Mouse (Mus musculus) small intestine, adult 10 weeks (tissue): ENCODE data around the gene Fcor. TPM values are rescaled to one million over a fixed set of nuclear protein-coding genes. Genes with fewer than 3 reads are reported as not detected.

Experiments
- polyA plus RNA-seq: library from polyadenylated mRNA; stranded (reverse); fragments of 350-450 nt; fragmentation: Illumina TruSeq; extraction: RNeasy Lipid Tissue Mini Kit (QIAGEN cat#74804); gene quantifications from one replicate; pipeline ENCODE4 v1.2.3, GENCODE M21; 2014; ENCODE audit warnings: low replicate concordance

Fcor gene
- not detected for polyA plus RNA-seq

GRCm38 (mm10) chr8:3671980-3672491, at the start of gene Fcor:
Gene Fcor (minus strand): TSS chr8:3672362.

GRCm38 (mm10) chr8:3720551-3720950, 48.4 kb upstream of the Fcor start, which contains the start of gene Clec4g:
Gene Clec4g (minus strand): TSS chr8:3720651.

DNA sequence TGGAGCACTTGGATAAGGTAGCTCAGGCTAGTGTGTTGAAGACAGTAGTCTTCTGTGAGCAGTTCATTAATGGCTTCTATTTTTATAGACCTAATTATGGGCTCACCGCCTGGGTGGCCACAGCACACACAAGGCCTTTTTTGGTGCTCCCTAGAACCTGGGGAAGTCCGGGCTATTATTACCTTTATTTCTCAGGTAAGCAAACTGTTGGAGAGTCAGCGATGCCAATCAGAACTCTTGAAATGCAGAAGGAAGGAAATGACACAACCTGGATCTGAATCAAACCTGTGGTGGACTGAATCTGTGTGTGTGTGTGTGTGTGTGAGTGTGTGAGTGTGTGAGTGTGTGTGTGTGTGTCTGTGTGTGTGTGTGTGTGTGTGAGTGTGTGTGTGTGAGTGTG, 22.0 kb upstream of the Fcor start, which contains the start of gene Fcer2a:
Gene Fcer2a (minus strand): TSS at position 55 of the 400 bp plus-strand sequence.

DNA sequence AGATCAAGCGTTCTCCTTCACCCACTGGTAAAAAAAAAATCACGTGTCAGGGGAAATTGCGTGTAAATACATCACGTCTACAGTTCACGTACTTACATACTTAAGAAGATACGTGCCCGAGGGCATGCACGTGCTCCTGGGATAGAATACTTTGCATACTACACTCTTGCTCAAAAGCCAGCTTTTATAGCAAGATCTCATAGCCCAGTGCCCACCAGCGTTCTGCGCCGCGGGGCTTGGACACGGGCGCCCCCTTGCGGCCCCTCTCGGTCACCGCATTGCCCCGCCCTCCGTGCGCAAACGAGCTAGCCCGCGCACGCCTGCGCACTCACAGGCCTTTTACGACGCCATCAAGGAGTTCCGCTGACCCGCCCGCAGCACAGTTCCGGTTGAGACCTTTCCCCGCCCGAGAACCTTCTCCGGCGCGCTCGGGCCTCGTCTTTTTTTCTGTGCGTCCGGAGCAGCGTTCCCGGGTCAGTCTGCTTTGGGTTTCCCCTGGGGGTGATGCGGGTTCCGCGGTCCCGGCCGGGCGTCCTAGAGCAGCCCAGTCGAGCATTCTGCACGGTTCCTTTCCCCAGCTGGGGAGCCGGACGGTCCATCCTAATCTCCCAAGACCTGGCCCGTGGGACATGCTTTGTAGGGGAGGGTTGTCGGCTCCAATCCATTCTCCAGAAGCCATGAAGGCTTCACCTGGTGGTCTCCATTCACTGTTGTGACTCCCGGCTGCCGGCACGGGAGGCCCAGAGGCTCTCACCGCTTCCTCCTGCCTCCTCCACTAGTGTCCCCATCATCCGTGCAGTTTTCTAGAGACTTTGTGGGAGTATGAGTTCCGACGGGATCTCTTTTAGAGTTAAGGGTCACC, 4.2 kb upstream of the Fcor start, which contains the start of gene Trappc5:
Gene Trappc5 (plus strand): TSS at position 169 of the 862 bp plus-strand sequence.

GRCm38 (mm10) chr8:3665507-3665906, 6.7 kb downstream of the Fcor start, which contains the start of gene Mcemp1:
Gene Mcemp1 (plus strand): TSS chr8:3665754.

GRCm38 (mm10) chr8:3655526-3655925, 16.6 kb downstream of the Fcor start, which contains the start of gene Retn:
Gene Retn (plus strand): TSS chr8:3655770.

GRCm38 (mm10) chr8:3630647-3631477, 41.3 kb downstream of the Fcor start, which contains the start of gene Stxbp2:
Gene Stxbp2 (plus strand): TSS chr8:3630955.

GRCm38 (mm10) chr8:3625445-3625844, 46.7 kb downstream of the Fcor start, which contains the start of gene Pcp2:
Gene Pcp2 (minus strand): TSS chr8:3625545.

GRCm38 (mm10) chr8:3621199-3621970, 50.8 kb downstream of the Fcor start, which contains the start of the genes Xab2 and Pet100:
Gene Xab2 (minus strand): TSS chr8:3621316.
Gene Pet100 (plus strand): TSS chr8:3621548.

Other genes with a start within 250 kb of the Fcor start
- gene Pex11g, start 204.7 kb downstream of the Fcor start, polyA plus RNA-seq: 1.3 TPM
- not detected for gene Tex45, start 201.5 kb downstream of the Fcor start, polyA plus RNA-seq
- gene Zfp358, start 179.2 kb downstream of the Fcor start, polyA plus RNA-seq: 0.52 TPM
- 16.9 TPM for gene Mcoln1, start 171.9 kb downstream of the Fcor start, polyA plus RNA-seq
- 14.2 TPM for gene Pnpla6, start 157.0 kb downstream of the Fcor start, polyA plus RNA-seq
- 1.4 TPM for gene C330021F23Rik, start 104.4 kb downstream of the Fcor start, polyA plus RNA-seq
- 2.7 TPM for gene Camsap3, start 85.1 kb downstream of the Fcor start, polyA plus RNA-seq
- 0.19 TPM for gene Xab2, start 51.0 kb downstream of the Fcor start, polyA plus RNA-seq
- 4.4 TPM for gene Pet100, start 50.8 kb downstream of the Fcor start, polyA plus RNA-seq
- gene Pcp2, start 46.8 kb downstream of the Fcor start, polyA plus RNA-seq: not detected
- 46.8 TPM for gene Stxbp2, start 41.4 kb downstream of the Fcor start, polyA plus RNA-seq
- gene Retn, start 16.6 kb downstream of the Fcor start, polyA plus RNA-seq: 3.1 TPM
- not detected for gene Mcemp1, start 6.6 kb downstream of the Fcor start, polyA plus RNA-seq
- 4.5 TPM for gene Trappc5, start 3.9 kb upstream of the Fcor start, polyA plus RNA-seq
- 0.85 TPM for gene Fcer2a, start 21.8 kb upstream of the Fcor start, polyA plus RNA-seq
- gene Clec4g, start 48.3 kb upstream of the Fcor start, polyA plus RNA-seq: not detected
- gene Cd209a, start 76.6 kb upstream of the Fcor start, polyA plus RNA-seq: 15.9 TPM
- gene Cd209e, start 181.9 kb upstream of the Fcor start, polyA plus RNA-seq: 0.37 TPM
- not detected for gene Cd209d, start 206.2 kb upstream of the Fcor start, polyA plus RNA-seq